Mouse (Mus musculus) MEL (cell line): ENCODE data around the gene Sbk3. TPM values are rescaled to one million over a fixed set of nuclear protein-coding genes. Genes with fewer than 3 reads are reported as not detected.

Experiments used
- polyA plus RNA-seq, 2 experiments: library from polyadenylated mRNA; stranded (reverse) in 1 of 2; unstranded in 1 of 2; fragments of >175 nt in 1 of 2; fragments of >200 nt in 1 of 2; gene quantifications; 2 replicates each; pipeline versions ENCODE4 v1.2.1 to v1.2.4; 2012; ENCODE audit warnings: low replicate concordance in 2 of 2, low read depth in 1 of 2; ENCODE audit not compliant: insufficient read length in 2 of 2, insufficient read depth in 1 of 2, missing spikeins in 1 of 2
- total RNA-seq: library from RNA; depleted of rRNA; stranded (reverse); fragments of 300-350 nt; gene quantifications from 2 replicates; pipeline ENCODE4 v1.2.3, GENCODE M21; 2012; rRNA removed

The Sbk3 gene
- total and polyA plus RNA-seq, 3 experiments = not detected

Other genes starting within 250 kb of the Sbk3 start
Only the 30 nearest of the 33 such genes appear.
- 4.6 and 8.7 TPM in 2 replicates for gene Cox6b2, start 218.1 kb downstream of the Sbk3 start, total RNA-seq
- gene Cox6b2, start 218.1 kb downstream of the Sbk3 start, polyA plus RNA-seq = 10 to 100 TPM in 1 of 2 experiments, not detected in 1; 36.3 TPM
- gene Fam71e2, start 199.9 kb downstream of the Sbk3 start, total RNA-seq = not detected in 2 replicates
- gene Fam71e2, start 199.9 kb downstream of the Sbk3 start, polyA plus RNA-seq = not detected
- gene Il11, start 188.3 kb downstream of the Sbk3 start, total RNA-seq = 0.12 TPM in 1 of 2 replicates, not detected in the other
- under 1 TPM in 1 of 2 experiments, not detected in 1; 0.07 TPM for gene Il11, start 188.3 kb downstream of the Sbk3 start, polyA plus RNA-seq
- not detected in 2 replicates for gene Tmem190, start 188.2 kb downstream of the Sbk3 start, total RNA-seq
- gene Tmem190, start 188.2 kb downstream of the Sbk3 start, polyA plus RNA-seq = 1 to 10 TPM in 1 of 2 experiments, not detected in 1; 1.6 TPM
- gene Tmem238, start 181.5 kb downstream of the Sbk3 start, total RNA-seq = 20.9 and 23.8 TPM in 2 replicates
- 10 to 100 TPM in 1 of 2 experiments, not detected in 1; 31.3 TPM for gene Tmem238, start 181.5 kb downstream of the Sbk3 start, polyA plus RNA-seq
- 2,026 and 2,264 TPM in 2 replicates for gene Rpl28, start 178.3 kb downstream of the Sbk3 start, total RNA-seq
- gene Rpl28, start 178.3 kb downstream of the Sbk3 start, polyA plus RNA-seq = 1,000 to 10,000 TPM in 1 of 2 experiments, 100 to 1,000 TPM in 1; 1,000 to 9,991 TPM
- 341 and 346 TPM in 2 replicates for gene Ube2s, start 158.6 kb downstream of the Sbk3 start, total RNA-seq
- 100 to 1,000 TPM in 1 of 2 experiments, not detected in 1; 740 TPM for gene Ube2s, start 158.6 kb downstream of the Sbk3 start, polyA plus RNA-seq
- gene Shisa7, start 126.5 kb downstream of the Sbk3 start, total RNA-seq = not detected in 2 replicates
- gene Shisa7, start 126.5 kb downstream of the Sbk3 start, polyA plus RNA-seq = under 1 TPM in 1 of 2 experiments, not detected in 1; 0.07 TPM
- 2.6 and 2.8 TPM in 2 replicates for gene Isoc2b, start 100.9 kb downstream of the Sbk3 start, total RNA-seq
- 1 to 10 TPM in 1 of 2 experiments, not detected in 1; 3.0 TPM for gene Isoc2b, start 100.9 kb downstream of the Sbk3 start, polyA plus RNA-seq
- 11.1 and 12.4 TPM in 2 replicates for gene Isoc2a, start 94.0 kb downstream of the Sbk3 start, total RNA-seq
- 10 to 100 TPM in 1 of 2 experiments, not detected in 1; 20.6 TPM for gene Isoc2a, start 94.0 kb downstream of the Sbk3 start, polyA plus RNA-seq
- 0.15 TPM in 1 of 2 replicates, not detected in the other for gene Gm36210, start 64.7 kb downstream of the Sbk3 start, total RNA-seq
- gene Gm36210, start 64.7 kb downstream of the Sbk3 start, polyA plus RNA-seq = under 1 TPM in 1 of 2 experiments, not detected in 1; 0.97 TPM
- gene Zfp628, start 56.0 kb downstream of the Sbk3 start, total RNA-seq = 2.5 and 3.3 TPM in 2 replicates
- gene Zfp628, start 56.0 kb downstream of the Sbk3 start, polyA plus RNA-seq = 10 to 100 TPM in 1 of 2 experiments, not detected in 1; 17.6 TPM
- 0.81 and 0.85 TPM in 2 replicates for gene Nat14, start 49.1 kb downstream of the Sbk3 start, total RNA-seq
- 1 to 10 TPM in 1 of 2 experiments, not detected in 1; 1.9 TPM for gene Nat14, start 49.1 kb downstream of the Sbk3 start, polyA plus RNA-seq
- gene Ssc5d, start 45.4 kb downstream of the Sbk3 start, total RNA-seq = 0.04 TPM in 1 of 2 replicates, not detected in the other
- gene Ssc5d, start 45.4 kb downstream of the Sbk3 start, polyA plus RNA-seq = under 1 TPM in 1 of 2 experiments, not detected in 1; 0.17 TPM
- gene Sbk2, start 6.8 kb downstream of the Sbk3 start, total RNA-seq = not detected in 2 replicates
- gene Sbk2, start 6.8 kb downstream of the Sbk3 start, polyA plus RNA-seq = not detected
- 0.42 and 0.54 TPM in 2 replicates for gene Zfp579, start 25.0 kb upstream of the Sbk3 start, total RNA-seq
- 1 to 10 TPM in 1 of 2 experiments, not detected in 1; 3.6 TPM for gene Zfp579, start 25.0 kb upstream of the Sbk3 start, polyA plus RNA-seq
- gene Zfp524, start 43.2 kb upstream of the Sbk3 start, total RNA-seq = 9.2 and 9.4 TPM in 2 replicates
- 10 to 100 TPM in 1 of 2 experiments, not detected in 1; 12.7 TPM for gene Zfp524, start 43.2 kb upstream of the Sbk3 start, polyA plus RNA-seq
- gene Fiz1, start 43.5 kb upstream of the Sbk3 start, total RNA-seq = 27.5 and 28.1 TPM in 2 replicates
- gene Fiz1, start 43.5 kb upstream of the Sbk3 start, polyA plus RNA-seq = 10 to 100 TPM in 1 of 2 experiments, not detected in 1; 56.5 TPM
- gene Gm44973, start 44.3 kb upstream of the Sbk3 start, total RNA-seq = not detected in 2 replicates
- gene Gm44973, start 44.3 kb upstream of the Sbk3 start, polyA plus RNA-seq = 1 to 10 TPM in 1 of 2 experiments, not detected in 1; 7.9 TPM
- gene Zfp865, start 49.2 kb upstream of the Sbk3 start, total RNA-seq = 12.2 and 12.7 TPM in 2 replicates
- gene Zfp865, start 49.2 kb upstream of the Sbk3 start, polyA plus RNA-seq = 10 to 100 TPM in 1 of 2 experiments, not detected in 1; 34.6 TPM
- 0.39 and 0.50 TPM in 2 replicates for gene Ccdc106, start 49.4 kb upstream of the Sbk3 start, total RNA-seq
- under 1 TPM in 1 of 2 experiments, not detected in 1; 0.82 TPM for gene Ccdc106, start 49.4 kb upstream of the Sbk3 start, polyA plus RNA-seq
- not detected in 2 replicates for gene 4632433K11Rik, start 63.0 kb upstream of the Sbk3 start, total RNA-seq
- not detected for gene 4632433K11Rik, start 63.0 kb upstream of the Sbk3 start, polyA plus RNA-seq
- gene Zfp784, start 67.3 kb upstream of the Sbk3 start, total RNA-seq = 0.96 and 1.2 TPM in 2 replicates
- gene Zfp784, start 67.3 kb upstream of the Sbk3 start, polyA plus RNA-seq = 1 to 10 TPM in 1 of 2 experiments, not detected in 1; 2.9 TPM
- gene Zfp580, start 80.4 kb upstream of the Sbk3 start, total RNA-seq = 1.0 and 1.7 TPM in 2 replicates
- gene Zfp580, start 80.4 kb upstream of the Sbk3 start, polyA plus RNA-seq = 10 to 100 TPM in 1 of 2 experiments, not detected in 1; 19.9 TPM
- gene U2af2, start 91.0 kb upstream of the Sbk3 start, total RNA-seq = 301 and 311 TPM in 2 replicates
- gene U2af2, start 91.0 kb upstream of the Sbk3 start, polyA plus RNA-seq = 100 to 1,000 TPM; 477 to 491 TPM
- 72.3 and 75.5 TPM in 2 replicates for gene Epn1, start 109.1 kb upstream of the Sbk3 start, total RNA-seq
- gene Epn1, start 109.1 kb upstream of the Sbk3 start, polyA plus RNA-seq = 100 to 1,000 TPM in 1 of 2 experiments, not detected in 1; 147 TPM
- not detected in 2 replicates for gene Rfpl4, start 145.8 kb upstream of the Sbk3 start, total RNA-seq
- gene Rfpl4, start 145.8 kb upstream of the Sbk3 start, polyA plus RNA-seq = not detected
- not detected in 2 replicates for gene Rasl2-9, start 154.8 kb upstream of the Sbk3 start, total RNA-seq
- 100 to 1,000 TPM in 1 of 2 experiments, under 1 TPM in 1; 0.65 to 196 TPM for gene Rasl2-9, start 154.8 kb upstream of the Sbk3 start, polyA plus RNA-seq
- gene Vmn1r55, start 178.5 kb upstream of the Sbk3 start, total RNA-seq = not detected in 2 replicates
- gene Vmn1r55, start 178.5 kb upstream of the Sbk3 start, polyA plus RNA-seq = not detected
- gene Vmn1r56, start 225.6 kb upstream of the Sbk3 start, total RNA-seq = not detected in 2 replicates
- gene Vmn1r56, start 225.6 kb upstream of the Sbk3 start, polyA plus RNA-seq = not detected